Mouse (Mus musculus): ENCODE data around the gene Arid3b.

Arid3b gene

DNA sequence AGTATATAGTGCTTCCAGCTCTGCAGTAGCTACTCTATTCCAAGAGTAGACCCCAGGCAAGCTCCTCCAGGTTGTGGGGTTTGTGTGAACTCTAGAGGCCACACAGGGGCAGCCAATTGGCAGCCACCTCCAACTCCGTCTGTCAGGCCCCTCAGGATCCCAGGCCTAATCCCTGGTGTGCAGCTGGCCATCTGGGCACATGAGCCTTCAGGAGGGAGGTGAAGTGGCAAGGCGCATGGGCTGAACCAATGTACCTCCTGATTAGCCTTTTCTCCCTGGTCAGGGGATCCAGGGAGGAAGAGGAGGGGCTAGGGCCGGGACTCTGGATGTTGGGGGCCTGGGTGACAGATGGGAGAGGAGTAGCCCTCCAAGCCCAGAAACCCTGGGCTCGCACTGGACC lies 60.9 kb downstream of the Arid3b start:
- no peak for DNase-seq (ENCODE audit: low read depth)

DNA sequence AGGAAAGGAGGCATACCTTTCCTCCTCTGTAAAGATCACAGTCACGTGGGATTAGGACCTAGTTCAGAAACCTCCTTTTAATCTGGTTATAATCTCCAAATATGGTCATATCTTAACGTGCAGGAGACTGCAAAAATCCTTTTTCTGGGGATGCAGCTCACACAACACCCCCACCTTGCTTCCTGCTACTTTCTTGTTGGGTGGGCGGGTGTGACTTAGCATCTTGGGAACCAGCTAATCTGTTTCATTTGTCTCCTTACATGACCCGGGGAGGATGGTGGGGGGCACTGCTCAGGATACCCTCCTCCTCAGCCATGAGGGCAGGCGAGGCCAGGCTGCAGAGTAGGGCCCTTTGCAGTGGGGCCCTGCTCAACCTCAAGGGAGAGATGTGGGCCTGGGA lies 61.6 kb downstream of the Arid3b start:
- no peak for DNase-seq (ENCODE audit: low read depth)

DNA sequence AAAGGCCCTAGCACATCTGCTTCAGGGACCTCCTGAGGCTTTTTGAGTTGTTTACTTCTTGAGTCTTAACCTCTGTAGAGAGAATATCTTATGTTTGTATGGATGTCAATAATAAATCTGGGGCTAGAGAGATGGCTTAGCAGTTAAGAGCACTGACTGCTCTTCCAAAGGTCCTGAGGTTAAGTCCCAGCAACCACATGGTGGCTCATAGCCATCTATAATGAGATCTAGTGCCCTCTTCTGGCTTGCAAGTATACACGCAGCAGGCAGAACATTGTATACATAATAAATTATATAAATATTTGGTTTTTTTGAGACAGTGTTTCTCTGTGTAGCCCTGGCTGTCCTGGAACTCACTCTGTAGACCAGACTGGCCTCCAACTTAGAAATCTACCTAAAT lies 62.4 kb downstream of the Arid3b start:
- peak; percentile 58 for DNase-seq (ENCODE audit: low read depth)

DNA sequence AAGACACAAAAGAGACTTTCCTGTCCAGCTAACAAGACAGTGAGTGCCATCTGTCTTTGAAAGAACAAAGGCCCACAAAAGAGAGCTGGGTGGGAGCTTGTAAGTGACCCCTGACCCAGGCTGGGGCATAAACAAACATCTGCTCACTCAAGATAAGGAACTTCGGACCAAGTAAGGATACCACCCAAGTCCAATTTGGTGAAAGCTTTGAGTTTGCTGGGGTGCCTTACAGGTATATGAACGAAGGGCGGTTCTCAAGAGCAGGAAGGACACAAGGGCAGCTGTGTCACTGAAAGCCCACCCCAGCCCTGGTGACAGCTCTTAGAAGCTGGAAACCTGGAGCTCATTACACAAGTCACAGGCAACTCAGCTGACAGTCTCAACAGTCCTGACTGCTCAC lies 62.8 kb downstream of the Arid3b start:
- no peak for DNase-seq (ENCODE audit: low read depth)

DNA sequence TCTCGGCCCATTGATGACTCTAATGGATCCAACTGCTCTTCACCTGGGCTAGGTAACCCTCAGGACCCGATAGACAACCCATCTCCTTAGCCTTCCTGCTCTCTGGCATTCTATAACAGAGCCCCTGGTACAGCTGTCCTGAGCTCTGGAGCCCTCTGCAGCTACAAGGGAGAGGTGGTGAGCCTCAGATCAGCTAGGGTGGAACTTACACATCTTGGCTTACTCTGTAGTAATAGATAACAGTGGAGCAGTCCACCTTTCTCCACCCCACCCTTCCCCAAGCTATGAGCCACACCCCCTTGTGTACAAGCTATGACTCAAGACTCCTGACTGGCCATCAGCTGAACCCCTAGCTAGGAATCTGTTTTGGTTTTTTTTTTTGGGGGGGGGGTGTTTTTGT lies 65.8 kb downstream of the Arid3b start:
- no peak for DNase-seq (ENCODE audit: low read depth)

DNA sequence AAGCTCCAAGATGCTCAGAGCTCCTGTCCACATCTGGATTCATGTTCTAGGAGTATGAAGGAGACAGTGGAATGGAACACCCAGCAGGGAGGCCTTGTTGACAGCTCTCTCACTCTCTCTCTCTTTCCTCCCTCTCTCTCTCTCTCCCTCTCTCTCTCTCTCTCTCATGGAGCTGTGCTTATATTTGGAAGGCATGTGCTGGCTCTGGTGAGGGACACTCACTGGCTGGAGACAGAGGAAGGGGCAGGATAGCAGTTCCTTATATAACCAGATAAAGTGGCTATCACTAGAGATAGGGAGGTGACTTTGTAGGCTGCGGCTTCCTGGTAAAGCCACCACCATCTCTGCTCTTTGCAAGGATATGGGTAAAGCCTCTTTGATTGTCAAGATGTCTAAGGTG lies 66.4 kb downstream of the Arid3b start:
- DNase-seq (ENCODE audit: low read depth), result no peak

DNA sequence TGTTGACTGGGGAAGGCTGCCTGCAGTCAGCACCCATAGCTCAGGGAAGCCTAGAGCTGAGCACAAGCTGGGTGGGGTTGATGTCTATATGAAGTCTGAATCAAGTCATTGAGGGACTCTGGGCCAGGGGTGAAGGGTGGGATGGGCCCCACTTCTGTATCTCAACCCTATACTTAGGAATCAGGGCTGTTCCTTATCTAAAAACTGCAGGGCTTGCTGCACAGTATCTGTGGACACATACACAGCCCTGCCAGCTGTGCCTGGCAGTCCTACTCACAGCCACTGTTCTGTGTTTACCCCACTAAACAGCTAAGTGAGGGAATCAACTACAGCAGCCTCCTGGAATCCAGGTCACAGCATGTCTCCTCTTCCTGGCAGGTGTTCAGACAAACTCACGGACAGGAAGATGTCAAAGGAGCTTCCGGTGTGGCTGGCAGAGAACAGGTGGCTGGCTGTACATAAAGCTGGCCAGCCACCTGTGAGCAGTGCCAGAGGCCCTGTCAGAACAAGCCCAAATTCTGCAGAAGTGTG lies 67.0 kb downstream of the Arid3b start:
- peak; percentile 49 for DNase-seq (ENCODE audit: low read depth)

DNA sequence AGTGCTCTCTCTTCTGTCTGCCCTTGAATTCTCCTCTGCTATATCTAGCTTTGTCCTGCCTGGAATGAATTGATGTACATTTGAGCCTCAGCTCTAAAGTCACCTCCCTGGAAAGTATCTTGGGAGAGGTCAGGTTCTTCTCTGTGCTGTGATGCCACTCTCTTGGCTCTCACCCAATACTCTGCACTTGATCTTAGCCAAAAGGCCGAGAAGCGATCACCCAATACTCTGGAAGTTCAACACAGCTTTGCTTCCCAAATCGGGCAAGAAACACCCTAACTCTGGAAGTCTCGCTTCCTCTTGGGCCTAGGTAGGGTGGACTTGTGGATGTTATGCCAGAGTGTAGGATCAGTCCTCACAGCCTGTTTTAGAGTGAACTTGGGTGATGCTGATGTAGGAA lies 69.4 kb downstream of the Arid3b start:
- no peak for DNase-seq (ENCODE audit: low read depth)

DNA sequence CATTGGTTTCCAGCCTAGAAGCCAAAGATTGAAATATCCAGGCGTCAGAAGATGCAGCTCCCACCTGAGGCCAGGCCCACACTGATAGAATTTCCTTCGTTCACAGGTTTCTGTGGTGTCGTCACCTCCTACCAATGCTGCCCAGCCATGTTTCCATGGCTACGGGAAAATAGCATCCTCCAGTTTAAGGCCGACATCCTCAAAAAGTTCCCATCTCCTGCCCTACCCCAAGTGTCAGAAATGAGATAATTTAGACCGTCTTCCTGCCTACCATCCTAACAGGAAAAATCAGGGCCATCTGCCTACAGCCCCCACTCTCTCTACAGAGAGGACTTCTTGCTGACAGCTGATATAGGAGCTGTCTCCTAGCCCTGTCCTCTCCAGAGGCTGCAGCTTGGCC lies 70.2 kb downstream of the Arid3b start:
- no peak for DNase-seq (ENCODE audit: low read depth)

DNA sequence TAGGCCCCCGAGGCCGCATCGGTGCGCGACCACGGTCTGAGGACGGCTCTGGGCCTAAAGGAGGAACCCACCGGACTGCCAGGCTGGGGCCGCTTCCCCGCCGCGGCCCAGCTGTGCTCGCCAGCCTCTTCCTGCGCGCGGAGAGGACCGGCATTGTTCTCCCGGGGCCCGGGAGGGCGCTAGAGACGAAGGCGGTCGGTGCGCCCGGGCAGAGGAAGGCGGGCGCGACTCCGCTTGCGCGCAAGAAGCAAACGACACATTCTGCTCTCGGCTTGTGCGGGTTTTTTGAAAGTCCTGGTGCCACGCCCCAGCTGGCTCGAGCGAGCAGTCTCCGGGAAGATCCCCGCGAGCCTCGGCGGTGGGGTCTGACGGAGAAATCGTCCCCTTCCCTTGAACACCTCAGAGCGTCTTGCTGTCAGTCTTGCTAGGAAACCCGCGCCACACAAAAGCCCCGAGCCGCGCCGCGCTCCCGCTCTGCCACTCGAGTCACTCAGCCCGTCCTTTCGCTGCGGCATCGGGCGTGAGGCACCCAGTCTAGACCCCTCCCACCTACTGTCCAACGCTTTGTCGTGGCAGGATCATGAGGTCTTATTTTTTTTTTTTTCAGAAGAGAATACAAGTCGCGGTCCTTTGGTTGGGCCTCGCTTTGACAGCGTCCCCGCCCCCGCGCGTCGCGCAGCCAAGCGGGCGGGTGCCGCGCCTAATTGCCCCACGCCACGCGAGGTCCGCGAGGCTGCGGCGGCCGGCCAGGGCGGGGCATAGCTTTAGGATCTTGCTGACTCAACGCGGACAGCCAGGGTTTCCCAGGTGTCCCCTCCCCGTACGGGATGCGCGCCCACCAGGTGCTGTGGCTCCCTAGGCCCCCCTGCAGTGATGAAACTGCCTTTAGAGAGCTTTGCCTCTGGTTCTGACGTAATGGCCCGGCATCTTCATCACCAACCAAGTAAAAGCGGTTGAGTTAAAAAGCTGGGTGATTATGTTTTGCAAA lies 70.9 kb downstream of the Arid3b start, which contains the start of gene Clk3:
TSS of gene Clk3 (minus strand) at position 497 of the 988 bp plus-strand sequence.
- peak; percentile 86 for DNase-seq (ENCODE audit: low read depth)

DNA sequence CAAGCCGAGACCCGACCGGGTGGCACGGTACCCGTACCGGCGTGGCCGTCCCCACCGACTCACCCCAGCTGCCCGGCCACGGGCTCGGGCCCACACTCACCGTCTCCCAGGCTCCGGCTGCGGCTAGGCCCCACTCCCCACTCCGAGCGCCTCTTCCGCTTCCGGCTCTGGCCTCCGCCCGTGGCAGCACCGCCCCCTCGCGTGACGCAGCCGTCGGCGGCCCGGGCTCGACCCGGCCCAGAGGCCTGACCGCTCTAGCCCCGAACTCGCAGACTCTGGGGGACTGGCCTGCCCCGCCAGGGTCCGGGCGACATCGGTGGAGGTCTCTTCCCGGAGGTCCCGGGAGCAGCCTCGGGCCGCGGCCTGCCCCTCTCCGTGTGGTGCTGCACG lies 71.6 kb downstream of the Arid3b start:
- peak; percentile 94 for DNase-seq (ENCODE audit: low read depth)

DNA sequence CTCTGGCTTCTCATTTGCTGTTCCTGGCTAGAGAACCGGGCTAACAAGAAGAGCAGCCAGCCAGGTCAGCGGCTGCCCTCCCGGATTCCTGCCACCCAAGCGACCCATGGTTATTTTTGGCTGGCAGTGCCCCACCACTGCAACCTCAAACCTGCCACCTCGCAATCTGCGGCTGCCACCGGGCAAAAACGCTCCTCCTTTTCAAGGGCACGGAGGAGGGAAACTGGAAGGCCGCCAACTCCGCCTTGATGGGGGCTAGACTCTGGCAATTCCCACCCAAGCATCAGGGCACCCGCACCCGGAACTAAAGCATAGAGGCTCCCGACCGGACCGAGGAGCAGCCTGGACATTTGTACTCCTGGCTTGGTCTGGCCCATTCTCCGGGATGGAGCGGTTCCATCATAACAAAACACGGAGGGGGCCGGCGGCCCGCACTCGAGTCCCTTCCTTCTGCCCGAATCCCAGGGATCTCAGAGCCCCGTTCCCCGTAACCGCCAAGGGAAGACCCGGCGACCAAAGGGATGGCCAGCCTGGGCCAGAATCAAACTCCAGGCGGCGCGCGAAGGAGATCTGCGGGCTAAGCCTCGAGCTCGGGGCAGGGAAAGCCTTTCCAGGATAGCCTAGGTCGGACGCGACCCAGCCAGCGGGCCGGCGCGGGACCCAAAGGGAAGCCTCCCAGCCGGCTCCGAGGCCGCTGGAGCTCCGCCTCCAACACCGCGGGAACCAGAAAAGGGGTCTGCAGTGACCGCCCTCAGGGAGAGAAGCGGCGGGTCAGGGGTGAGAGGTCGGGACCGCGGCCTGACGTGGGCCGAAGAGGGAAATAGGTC lies 72.2 kb downstream of the Arid3b start:
- peak; percentile 69 for DNase-seq (ENCODE audit: low read depth)

DNA sequence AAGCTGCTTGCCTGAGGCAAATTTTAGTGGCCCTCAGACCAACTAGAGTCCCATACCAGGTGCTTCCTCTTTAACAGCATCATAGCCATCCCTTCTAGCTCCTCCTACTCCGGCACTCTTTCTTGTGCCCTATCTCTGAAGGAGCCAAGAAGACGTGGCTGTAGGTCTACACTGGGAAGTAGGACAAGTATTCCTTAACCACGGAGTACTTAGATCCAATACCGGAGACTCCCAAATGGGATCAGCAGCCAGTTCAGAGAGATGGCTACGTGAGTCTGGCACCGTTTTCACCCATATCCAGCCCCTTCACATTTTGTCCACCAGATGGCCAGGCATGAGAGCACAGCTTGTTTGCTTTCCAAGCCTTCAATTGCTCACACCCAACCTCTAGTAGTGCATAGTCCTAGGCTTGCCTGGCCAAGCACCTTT lies 74.0 kb downstream of the Arid3b start:
- DNase-seq (ENCODE audit: low read depth), result peak; percentile 73

DNA sequence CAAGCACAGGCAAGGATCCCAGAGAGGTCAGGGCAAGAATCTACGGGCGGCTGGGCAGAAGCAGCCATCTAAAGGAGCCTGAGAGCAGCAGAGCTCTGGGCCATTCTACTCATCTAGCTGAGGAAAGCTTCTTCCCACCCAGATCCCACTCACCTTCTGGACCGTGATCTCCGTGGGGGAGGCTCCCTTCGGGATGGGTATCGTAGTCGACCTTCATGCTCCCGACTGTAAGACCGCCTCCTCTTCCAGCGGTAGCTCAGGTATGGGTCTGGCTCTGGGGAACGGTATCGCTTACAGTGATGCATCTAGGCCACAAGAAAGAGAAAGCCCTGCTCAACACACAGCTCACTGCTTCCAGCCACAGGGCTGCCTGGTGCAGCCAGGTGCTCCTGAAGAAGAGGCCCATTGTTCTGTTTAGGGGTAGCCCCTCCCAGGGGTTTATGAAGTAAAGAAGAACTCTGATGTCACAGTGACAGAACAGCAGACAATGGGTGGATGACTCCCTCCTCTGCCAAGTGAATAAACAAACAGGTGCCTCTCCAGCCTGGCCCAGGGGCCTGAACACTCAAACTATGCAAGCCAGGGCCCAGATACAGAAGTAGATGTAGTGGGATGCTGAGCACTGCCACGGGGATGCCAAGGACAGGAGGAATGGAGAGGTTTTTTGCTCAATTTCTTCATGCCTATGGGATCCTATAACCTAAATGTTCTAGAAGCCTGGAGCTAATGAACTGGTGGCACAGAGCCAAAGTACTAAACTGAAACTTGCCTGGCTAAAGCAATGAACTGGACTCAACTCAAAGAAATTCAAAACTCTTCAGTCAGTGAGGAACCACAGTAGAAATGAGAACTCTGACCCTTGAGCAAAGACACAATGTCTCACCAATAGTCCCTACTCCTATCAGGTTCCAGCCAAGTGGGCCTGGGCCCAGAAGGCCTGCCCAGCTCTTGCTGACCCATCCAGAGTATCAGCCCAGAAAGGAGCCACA lies 74.7 kb downstream of the Arid3b start:
- DNase-seq (ENCODE audit: low read depth), result no peak

DNA sequence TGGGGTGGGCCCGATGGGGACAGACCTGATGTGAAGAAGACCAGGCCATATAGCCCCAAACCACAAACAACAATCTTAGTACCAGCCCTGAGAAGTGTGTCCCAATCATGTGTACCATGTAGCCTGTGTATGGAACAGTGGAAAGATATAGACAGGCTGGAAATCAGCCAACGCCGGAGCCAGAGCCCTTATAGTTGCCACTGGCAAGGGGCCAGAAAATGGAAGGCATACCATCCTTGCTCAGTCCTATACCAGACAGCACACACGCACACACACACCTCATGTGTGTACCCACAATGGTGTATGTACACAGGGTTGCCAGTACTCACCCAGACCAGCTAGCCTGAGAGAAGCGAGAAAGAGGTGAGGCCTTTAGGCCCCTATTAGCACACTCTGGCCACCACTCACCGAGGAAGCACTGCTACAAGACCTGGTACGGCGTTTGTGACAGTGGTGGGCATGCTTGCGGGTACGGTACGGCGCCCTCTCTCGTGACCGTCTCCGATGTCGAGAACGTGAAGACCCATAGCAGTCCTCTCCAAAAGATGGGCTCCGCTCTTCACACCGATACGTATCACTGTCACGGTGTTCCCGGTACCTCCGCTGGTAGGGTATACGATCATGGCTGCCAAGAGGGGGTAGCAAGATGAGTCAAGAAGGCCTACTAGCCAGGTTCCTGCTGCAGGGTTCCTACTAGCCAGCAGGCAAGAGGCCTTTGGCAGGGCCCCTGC lies 76.0 kb downstream of the Arid3b start:
- no peak for DNase-seq (ENCODE audit: low read depth)

DNA sequence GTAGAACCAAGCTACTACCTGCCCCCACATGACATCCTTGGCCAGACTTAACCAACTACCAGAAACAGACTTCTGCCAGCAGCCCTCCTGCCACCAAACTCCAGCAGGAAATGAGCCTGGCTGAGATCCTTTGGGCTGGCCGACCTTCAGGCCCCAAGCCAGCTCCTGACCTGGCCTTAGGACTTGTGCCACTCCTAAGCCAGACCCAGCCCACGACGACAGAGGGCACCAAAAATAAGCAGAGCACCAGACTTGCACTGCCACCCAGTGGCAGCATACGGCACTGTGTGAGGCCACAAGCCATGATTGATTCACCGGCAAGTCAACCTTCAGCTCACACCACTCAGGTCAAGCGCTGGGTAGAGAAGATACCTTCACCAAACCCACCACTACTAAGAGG lies 77.3 kb downstream of the Arid3b start:
- DNase-seq (ENCODE audit: low read depth), result peak; percentile 82

DNA sequence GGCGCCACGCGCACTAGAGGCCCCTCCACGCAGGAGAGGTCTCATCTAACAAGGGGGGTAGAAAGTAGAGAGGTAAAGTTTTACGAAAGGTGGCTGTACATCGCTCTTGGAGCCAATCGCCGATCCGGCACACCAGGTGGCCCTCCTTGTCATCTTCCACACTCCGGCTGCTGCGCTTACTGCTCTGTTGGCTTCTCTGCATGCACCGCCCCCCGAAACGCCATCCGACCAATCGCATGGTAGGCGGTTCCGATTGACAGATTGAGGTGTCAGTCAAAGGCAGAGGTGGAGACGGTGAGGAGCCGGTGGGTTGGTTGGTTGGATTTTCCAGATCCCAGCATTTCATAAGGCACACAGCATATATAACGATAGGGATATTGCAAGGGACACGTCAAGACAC lies 78.1 kb downstream of the Arid3b start:
- no peak for DNase-seq (ENCODE audit: low read depth)

DNA sequence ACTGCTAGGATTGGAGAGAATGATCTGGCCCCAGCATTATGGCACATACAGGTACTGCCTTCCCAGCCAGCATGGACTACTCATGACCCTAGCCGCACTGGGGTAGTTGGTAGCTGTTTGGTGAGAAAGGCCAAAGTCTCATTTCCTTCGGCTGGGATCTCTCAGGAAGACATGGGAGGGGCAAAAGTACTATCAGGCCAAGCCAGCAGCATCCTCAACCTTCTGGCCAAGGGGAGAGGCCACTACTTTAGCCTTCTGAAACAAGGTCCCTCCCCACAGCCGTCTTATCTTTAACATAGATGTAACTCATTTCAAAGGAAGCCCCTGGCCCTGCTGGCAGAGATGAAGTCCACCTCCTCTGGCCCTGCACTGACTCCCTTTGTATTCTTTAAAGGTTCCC lies 79.0 kb downstream of the Arid3b start:
- DNase-seq (ENCODE audit: low read depth), result no peak

DNA sequence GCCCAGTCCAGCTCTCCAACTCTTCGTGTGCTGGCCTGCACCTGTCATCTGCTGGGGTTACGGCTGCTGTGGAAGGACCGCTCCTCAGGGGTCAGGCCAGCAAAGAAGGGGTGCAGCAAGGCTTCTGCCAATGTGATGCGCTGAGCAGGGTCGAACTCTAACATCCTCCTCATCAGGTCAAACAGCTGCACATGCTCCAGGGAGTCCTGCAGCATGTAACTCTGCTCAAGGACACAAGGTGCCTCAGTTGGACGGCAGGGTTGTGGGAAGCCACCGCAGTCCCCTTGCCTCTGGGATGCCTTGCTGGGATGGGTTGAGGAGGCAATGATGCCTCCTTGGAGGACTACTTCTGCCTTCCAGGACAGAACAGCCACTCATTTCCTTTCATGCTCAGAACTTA lies 85.7 kb downstream of the Arid3b start:
- peak; percentile 4 for DNase-seq (ENCODE audit: low read depth)

DNA sequence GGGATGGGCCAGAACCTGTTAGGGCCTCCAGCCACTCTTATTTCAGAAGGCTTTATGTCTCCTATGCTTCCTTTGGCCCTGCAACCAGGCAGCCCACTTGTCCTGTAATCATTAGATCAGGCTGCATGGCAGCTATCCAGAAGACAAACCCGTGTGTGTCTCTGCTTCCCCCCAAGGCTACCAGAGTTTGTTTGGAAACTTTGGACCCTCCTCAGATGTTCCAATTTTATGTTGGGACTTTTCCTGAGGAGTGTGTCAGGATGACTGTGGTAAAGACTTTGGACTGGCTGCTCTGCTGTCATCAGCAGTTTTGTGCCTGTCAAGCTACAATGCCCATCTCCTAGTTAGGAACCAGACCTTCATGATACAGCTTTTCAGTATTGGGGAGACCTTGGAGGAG lies 87.8 kb downstream of the Arid3b start:
- peak; percentile 3 for DNase-seq (ENCODE audit: low read depth)

DNA sequence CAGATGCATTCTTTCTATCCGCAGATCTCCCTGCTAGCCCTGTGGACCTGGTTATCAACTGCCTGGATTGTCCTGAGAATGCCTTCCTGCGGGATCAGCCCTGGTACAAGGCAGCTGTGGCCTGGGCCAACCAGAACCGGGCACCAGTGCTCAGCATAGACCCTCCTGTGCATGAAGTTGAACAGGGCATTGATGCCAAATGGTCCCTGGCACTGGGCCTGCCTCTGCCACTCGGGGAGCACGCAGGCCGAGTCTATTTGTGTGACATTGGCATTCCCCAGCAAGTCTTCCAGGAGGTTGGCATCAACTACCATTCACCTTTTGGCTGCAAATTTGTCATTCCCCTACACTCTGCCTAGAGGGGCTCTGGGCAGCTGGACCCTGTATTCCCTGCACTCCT lies 88.5 kb downstream of the Arid3b start:
- peak; percentile 1 for DNase-seq (ENCODE audit: low read depth)

Measured in induced T-regulatory cell, adult 2 months (primary cell).